Mouse (Mus musculus): ENCODE measurements around the gene Ppm1g.

Ppm1g gene

GRCm38 (mm10) chr5:31203866-31204265 lies 16.6 kb downstream of the Ppm1g start:
- Histone ChIP-seq H3K9me3 (ENCODE audit: low read length) (no peaks in the 10 kb centered on the region), H3K36me3 (ENCODE audit: insufficient read depth, low read length) (peaks cover 85% of the 10 kb centered on the region), H3K4me1 (replicated peaks; ENCODE audit: low read depth, low read length) (peaks cover 47% of the 10 kb centered on the region), H3K4me3 (replicated peaks; ENCODE audit: low read length) (no peak overlapping the region), H3K27me3 (ENCODE audit: insufficient read depth, low read length) (no peaks in the 10 kb centered on the region)
- TF ChIP-seq CTCF (conservative IDR thresholded peaks at IDR 0.05; ENCODE audit: low read length) = no peak
- no peak for TF ChIP-seq NANOG (IDR thresholded peaks at IDR 0.05; ENCODE audit: borderline replicate concordance, low read length)

- H3K4me1 ChIP-seq (replicated peaks; ENCODE audit: low read depth, low read length) = peaks cover 56% of the 10 kb centered on the region
- TF ChIP-seq POU5F1 (IDR thresholded peaks at IDR 0.05; ENCODE audit: borderline replicate concordance, low read length) = no peak
- TF ChIP-seq CTCF (conservative IDR thresholded peaks at IDR 0.05; ENCODE audit: low read length) = no peak
- no peak for TF ChIP-seq NANOG (IDR thresholded peaks at IDR 0.05; ENCODE audit: borderline replicate concordance, low read length)
- H3K36me3 ChIP-seq (ENCODE audit: insufficient read depth, low read length) = peaks cover 86% of the 10 kb centered on the region
- H3K27me3 ChIP-seq (ENCODE audit: insufficient read depth, low read length) = no peaks in the 10 kb centered on the region
- no peaks in the 10 kb centered on the region for H3K9me3 ChIP-seq (ENCODE audit: low read length)
- peak overlapping the region; percentile 90 for H3K4me3 ChIP-seq (replicated peaks; ENCODE audit: low read length)
Observed at GRCm38 (mm10) chr5:31202933-31203332, 17.6 kb downstream of the Ppm1g start.

GRCm38 (mm10) chr5:31201742-31202590 lies 18.5 kb downstream of the Ppm1g start, which contains the start of gene Zfp513:
TSS of gene Zfp513 (minus strand) at chr5:31202303.
- no peaks in the 10 kb centered on the region for H3K9me3 ChIP-seq (ENCODE audit: low read length)
- peaks cover 66% of the 10 kb centered on the region for H3K4me1 ChIP-seq (replicated peaks; ENCODE audit: low read depth, low read length)
- peaks cover 86% of the 10 kb centered on the region for H3K36me3 ChIP-seq (ENCODE audit: insufficient read depth, low read length)
- no peaks in the 10 kb centered on the region for H3K27me3 ChIP-seq (ENCODE audit: insufficient read depth, low read length)
- no peak for TF ChIP-seq CTCF (conservative IDR thresholded peaks at IDR 0.05; ENCODE audit: low read length)
- TF ChIP-seq NANOG (IDR thresholded peaks at IDR 0.05; ENCODE audit: borderline replicate concordance, low read length) = no peak
- no peak for TF ChIP-seq POU5F1 (IDR thresholded peaks at IDR 0.05; ENCODE audit: borderline replicate concordance, low read length)
- H3K4me3 ChIP-seq (replicated peaks; ENCODE audit: low read length) = peak within 1 kb of the TSS; percentile 90

- Histone ChIP-seq H3K36me3 (ENCODE audit: insufficient read depth, low read length) (peaks cover 87% of the 10 kb centered on the region), H3K27me3 (ENCODE audit: insufficient read depth, low read length) (no peaks in the 10 kb centered on the region), H3K9me3 (ENCODE audit: low read length) (no peaks in the 10 kb centered on the region), H3K4me3 (replicated peaks; ENCODE audit: low read length) (peak overlapping the region; percentile 90), H3K4me1 (replicated peaks; ENCODE audit: low read depth, low read length) (peaks cover 72% of the 10 kb centered on the region)
- no peak for TF ChIP-seq POU5F1 (IDR thresholded peaks at IDR 0.05; ENCODE audit: borderline replicate concordance, low read length)
- TF ChIP-seq NANOG (IDR thresholded peaks at IDR 0.05; ENCODE audit: borderline replicate concordance, low read length) = no peak
- TF ChIP-seq CTCF (conservative IDR thresholded peaks at IDR 0.05; ENCODE audit: low read length) = no peak
Observed at GRCm38 (mm10) chr5:31201042-31201741, 19.3 kb downstream of the Ppm1g start.

GRCm38 (mm10) chr5:31200327-31200768 lies 20.1 kb downstream of the Ppm1g start:
- TF ChIP-seq NANOG (IDR thresholded peaks at IDR 0.05; ENCODE audit: borderline replicate concordance, low read length) = no peak
- TF ChIP-seq POU5F1 (IDR thresholded peaks at IDR 0.05; ENCODE audit: borderline replicate concordance, low read length) = no peak
- TF ChIP-seq CTCF (conservative IDR thresholded peaks at IDR 0.05; ENCODE audit: low read length) = no peak
- Histone ChIP-seq H3K36me3 (ENCODE audit: insufficient read depth, low read length) (peaks cover 87% of the 10 kb centered on the region), H3K27me3 (ENCODE audit: insufficient read depth, low read length) (no peaks in the 10 kb centered on the region)

GRCm38 (mm10) chr5:31199893-31200292 lies 20.6 kb downstream of the Ppm1g start:
- Histone ChIP-seq H3K4me3 (replicated peaks; ENCODE audit: low read length) (peak overlapping the region; percentile 90), H3K36me3 (ENCODE audit: insufficient read depth, low read length) (peaks cover 87% of the 10 kb centered on the region), H3K27me3 (ENCODE audit: insufficient read depth, low read length) (no peaks in the 10 kb centered on the region), H3K4me1 (replicated peaks; ENCODE audit: low read depth, low read length) (peaks cover 81% of the 10 kb centered on the region), H3K9me3 (ENCODE audit: low read length) (no peaks in the 10 kb centered on the region)
- no peak for TF ChIP-seq POU5F1 (IDR thresholded peaks at IDR 0.05; ENCODE audit: borderline replicate concordance, low read length)
- no peak for TF ChIP-seq NANOG (IDR thresholded peaks at IDR 0.05; ENCODE audit: borderline replicate concordance, low read length)
- TF ChIP-seq CTCF (conservative IDR thresholded peaks at IDR 0.05; ENCODE audit: low read length) = no peak

More at GRCm38 (mm10) chr5:31200327-31200768, 20.1 kb downstream of the Ppm1g start:
- Histone ChIP-seq H3K9me3 (ENCODE audit: low read length) (no peaks in the 10 kb centered on the region), H3K4me3 (replicated peaks; ENCODE audit: low read length) (peak overlapping the region; percentile 90), H3K4me1 (replicated peaks; ENCODE audit: low read depth, low read length) (peaks cover 79% of the 10 kb centered on the region)

GRCm38 (mm10) chr5:31199321-31199892 lies 21.1 kb downstream of the Ppm1g start:
- TF ChIP-seq NANOG (IDR thresholded peaks at IDR 0.05; ENCODE audit: borderline replicate concordance, low read length) (no peak), CTCF (conservative IDR thresholded peaks at IDR 0.05; ENCODE audit: low read length) (no peak), POU5F1 (IDR thresholded peaks at IDR 0.05; ENCODE audit: borderline replicate concordance, low read length) (no peak)
- Histone ChIP-seq H3K36me3 (ENCODE audit: insufficient read depth, low read length) (peaks cover 87% of the 10 kb centered on the region), H3K4me1 (replicated peaks; ENCODE audit: low read depth, low read length) (peaks cover 85% of the 10 kb centered on the region), H3K9me3 (ENCODE audit: low read length) (no peaks in the 10 kb centered on the region), H3K27me3 (ENCODE audit: insufficient read depth, low read length) (no peaks in the 10 kb centered on the region), H3K4me3 (replicated peaks; ENCODE audit: low read length) (peak overlapping the region; percentile 90)
